Mouse (Mus musculus) MEL (cell line): Measurements from ENCODE around the gene Mrpl43. TPM values are rescaled to one million over a fixed set of nuclear protein-coding genes. Genes with fewer than 3 reads are reported as not detected.

Source experiments
- DNase-seq: peaks from one replicate; pipeline ENCODE4 v3.0.0; 2011; ENCODE audit warnings: low read depth, low spot score
- H3K27ac ChIP-seq: 2 replicates; pipeline ENCODE4 v1.5.1; 2012; ENCODE audit warnings: low read depth, mild to moderate bottlenecking, control low read depth, low read length, moderate library complexity; ENCODE audit not compliant: control insufficient read depth
- H3K27me3 ChIP-seq, 2 experiments: fragments of 150-350 bp in 1 of 2; sonication (generic) in 1 of 2; 2 replicates each; pipeline ENCODE4 v1.6.1; 2012; ENCODE audit warnings: low read length in 2 of 2, mild to moderate bottlenecking in 2 of 2, improper control_type of control experiment in 1 of 2, moderate library complexity in 1 of 2; ENCODE audit not compliant: insufficient read depth in 2 of 2, control insufficient read depth in 1 of 2
- H3K36me3 ChIP-seq, 2 experiments: 2 replicates each; pipeline ENCODE4 v1.6.1; 2012 to 2014; ENCODE audit warnings: low read length in 2 of 2, improper control_type of control experiment in 1 of 2, inconsistent platforms in 1 of 2, mild to moderate bottlenecking in 1 of 2; ENCODE audit not compliant: insufficient read depth in 2 of 2, control insufficient read depth in 1 of 2
- H3K4me1 ChIP-seq, 2 experiments: fragments of 150-350 bp in 1 of 2; sonication (generic) in 1 of 2; 2 replicates each; pipeline ENCODE4 v1.6.1; 2012; ENCODE audit warnings: low read length in 2 of 2, improper control_type of control experiment in 1 of 2, mild to moderate bottlenecking in 1 of 2; ENCODE audit not compliant: insufficient read depth in 2 of 2, control insufficient read depth in 1 of 2
- H3K4me3 ChIP-seq, 2 experiments: fragments of 150-350 bp in 1 of 2; sonication (generic) in 1 of 2; 2 replicates each; pipeline ENCODE4 v1.5.1; 2012; ENCODE audit warnings: low read depth in 2 of 2, low read length in 2 of 2, mild to moderate bottlenecking in 2 of 2, moderate library complexity in 2 of 2, control low read depth in 1 of 2, improper control_type of control experiment in 1 of 2; ENCODE audit not compliant: control insufficient read depth in 1 of 2, insufficient read depth in 1 of 2
- H3K79me2 ChIP-seq: 2 replicates; pipeline ENCODE4 v1.6.1; 2012; ENCODE audit warnings: mild to moderate bottlenecking, low read length, moderate library complexity; ENCODE audit not compliant: control insufficient read depth, poor library complexity, insufficient read depth
- H3K9ac ChIP-seq: 2 replicates; pipeline ENCODE4 v1.6.1; 2012; ENCODE audit warnings: low read depth, mild to moderate bottlenecking, control low read depth, low read length, moderate library complexity; ENCODE audit not compliant: control insufficient read depth, poor library complexity, severe bottlenecking
- H3K9me3 ChIP-seq: fragments of 150-350 bp; sonication (generic); replicated peaks from 2 replicates; pipeline ENCODE4 v1.6.1; 2012; ENCODE audit warnings: mild to moderate bottlenecking, low read length, improper control_type of control experiment, moderate library complexity; ENCODE audit not compliant: insufficient read depth
- BHLHE40 ChIP-seq: IDR thresholded peaks from 2 replicates; pipeline ENCODE4 v1.6.1; 2012; ENCODE audit warnings: low read depth, mild to moderate bottlenecking, inconsistent platforms, low read length, improper control_type of control experiment, borderline replicate concordance
- CHD1 ChIP-seq: IDR thresholded peaks from 2 replicates; pipeline ENCODE4 v1.6.1; 2012; ENCODE audit warnings: low read depth, mild to moderate bottlenecking, inconsistent platforms, low read length, improper control_type of control experiment
- CHD2 ChIP-seq: IDR thresholded peaks from 2 replicates; pipeline ENCODE4 v1.6.1; 2011; ENCODE audit warnings: low read length, improper control_type of control experiment
- CTCF ChIP-seq, 3 experiments: IDR thresholded peaks in 2 of 3; conservative IDR thresholded peaks in 1 of 3; 2 replicates each; pipeline ENCODE4 v1.5.1; 2011 to 2012; ENCODE audit warnings: low read length in 3 of 3, low read depth in 2 of 3, mild to moderate bottlenecking in 2 of 3, improper control_type of control experiment in 1 of 3, inconsistent platforms in 1 of 3, mixed read lengths in 1 of 3, moderate library complexity in 1 of 3; ENCODE audit not compliant: control insufficient read depth in 1 of 3, insufficient read depth in 1 of 3, poor library complexity in 1 of 3, severe bottlenecking in 1 of 3
- ETS1 ChIP-seq: IDR thresholded peaks from 2 replicates; pipeline ENCODE4 v1.6.1; 2012; ENCODE audit warnings: low read depth, mild to moderate bottlenecking, inconsistent platforms, low read length, improper control_type of control experiment, moderate library complexity
- JUND ChIP-seq: IDR thresholded peaks from 2 replicates; pipeline ENCODE4 v1.6.1; 2011; ENCODE audit warnings: low read depth, mild to moderate bottlenecking, improper control_type of control experiment, low read length
- MAX ChIP-seq: IDR thresholded peaks from 2 replicates; pipeline ENCODE4 v1.6.1; 2011; ENCODE audit warnings: low read length, improper control_type of control experiment
- MAZ ChIP-seq: IDR thresholded peaks from 2 replicates; pipeline ENCODE4 v1.6.1; 2012; ENCODE audit warnings: low read depth, mild to moderate bottlenecking, inconsistent platforms, low read length, improper control_type of control experiment
- MEF2A ChIP-seq: IDR thresholded peaks from 2 replicates; pipeline ENCODE4 v1.6.1; 2014; ENCODE audit warnings: low read depth, mild to moderate bottlenecking, inconsistent platforms, low read length, improper control_type of control experiment; ENCODE audit not compliant: poor library complexity, insufficient replicate concordance, severe bottlenecking; ENCODE audit errors: extremely low read depth
- MXI1 ChIP-seq: IDR thresholded peaks from 2 replicates; pipeline ENCODE4 v1.6.1; 2011; ENCODE audit warnings: mild to moderate bottlenecking, low read depth, low read length, improper control_type of control experiment
- NRF1 ChIP-seq: IDR thresholded peaks from 2 replicates; pipeline ENCODE4 v1.6.1; 2014; ENCODE audit warnings: low read depth, mild to moderate bottlenecking, inconsistent platforms, low read length, improper control_type of control experiment, moderate library complexity; ENCODE audit not compliant: poor library complexity, insufficient read depth, severe bottlenecking
- POLR2AphosphoS2 ChIP-seq: IDR thresholded peaks from 2 replicates; pipeline ENCODE4 v1.6.1; 2011; ENCODE audit warnings: low read length, improper control_type of control experiment
- RAD21 ChIP-seq: IDR thresholded peaks from 2 replicates; pipeline ENCODE4 v1.6.1; 2011; ENCODE audit warnings: mild to moderate bottlenecking, low read depth, low read length, improper control_type of control experiment
- RCOR1 ChIP-seq: IDR thresholded peaks from 2 replicates; pipeline ENCODE4 v1.6.1; 2012; ENCODE audit warnings: low read depth, mild to moderate bottlenecking, inconsistent platforms, low read length, improper control_type of control experiment
- SIN3A ChIP-seq: IDR thresholded peaks from 2 replicates; pipeline ENCODE4 v1.6.1; 2012; ENCODE audit warnings: low read length, improper control_type of control experiment, inconsistent platforms
- SMC3 ChIP-seq: IDR thresholded peaks from 2 replicates; pipeline ENCODE4 v1.6.1; 2011; ENCODE audit warnings: low read depth, low read length, improper control_type of control experiment
- polyA plus RNA-seq, 2 experiments: library from polyadenylated mRNA; stranded (reverse) in 1 of 2; unstranded in 1 of 2; fragments of >175 nt in 1 of 2; fragments of >200 nt in 1 of 2; gene quantifications; 2 replicates each; pipeline versions ENCODE4 v1.2.1 to v1.2.4; 2012; ENCODE audit warnings: low replicate concordance in 2 of 2, low read depth in 1 of 2; ENCODE audit not compliant: insufficient read length in 2 of 2, insufficient read depth in 1 of 2, missing spikeins in 1 of 2
- total RNA-seq: library from RNA; depleted of rRNA; stranded (reverse); fragments of 300-350 nt; gene quantifications from 2 replicates; pipeline ENCODE4 v1.2.3, GENCODE M21; 2012

The Mrpl43 gene
- total and polyA plus RNA-seq, 3 experiments, result 136 to 145 TPM; not detected in 1

- Histone ChIP-seq H3K36me3 (no peaks in the 10 kb centered on the region), H3K4me3 (no peak overlapping the region), H3K9ac (no peak overlapping the region), H3K9me3 (no peaks in the 10 kb centered on the region), H3K27ac (no peak overlapping the region), H3K4me1 (peaks cover 0 to 5% of the 10 kb centered on the region in 2 experiments; a peak in 3 of 4 replicates), H3K79me2 (no peaks in the 10 kb centered on the region), H3K27me3 (no peaks in the 10 kb centered on the region)
- TF ChIP-seq SMC3 (no peak), CHD1 (no peak), MAZ (no peak), MEF2A (no peak), NRF1 (no peak), ETS1 (no peak), RAD21 (no peak), RCOR1 (no peak), POLR2AphosphoS2 (no peak), JUND (no peak), MXI1 (no peak), CHD2 (no peak), BHLHE40 (no peak)
- no peak for DNase-seq
Observed at GRCm38 (mm10) chr19:44992246-44992645, 14.0 kb downstream of the Mrpl43 start.

- peaks cover under 1 to 3% of the 10 kb centered on the region in 2 experiments; a peak in 2 of 4 replicates for H3K4me1 ChIP-seq
- DNase-seq, result no peak
- TF ChIP-seq NRF1, result no peak
- no peak for TF ChIP-seq CTCF (IDR thresholded peaks at IDR 0.05 in 2 of 3, conservative IDR thresholded peaks at IDR 0.05 in 1 of 3; ENCODE audit: control insufficient read depth in 1 of 3, insufficient read depth in 1 of 3, low read depth in 2 of 3, low read length in 3 of 3, poor library complexity in 1 of 3, severe bottlenecking in 1 of 3)
- TF ChIP-seq BHLHE40, result no peak
- no peak for TF ChIP-seq MAX
- no peak for TF ChIP-seq CHD1
- no peak for TF ChIP-seq SMC3
- TF ChIP-seq SIN3A, result no peak
- H3K9me3 ChIP-seq, result no peaks in the 10 kb centered on the region
- H3K9ac ChIP-seq, result no peak overlapping the region
- no peaks in the 10 kb centered on the region for H3K27me3 ChIP-seq
- H3K79me2 ChIP-seq, result no peaks in the 10 kb centered on the region
- no peak overlapping the region for H3K4me3 ChIP-seq
- no peak overlapping the region for H3K27ac ChIP-seq
- peaks cover 0 to 3% of the 10 kb centered on the region in 2 experiments; a peak in 1 of 4 replicates for H3K36me3 ChIP-seq
Observed at GRCm38 (mm10) chr19:44991031-44991430, 15.2 kb downstream of the Mrpl43 start.
